Mouse (Mus musculus): Measurements from ENCODE around the gene Mbd5.

DNA sequence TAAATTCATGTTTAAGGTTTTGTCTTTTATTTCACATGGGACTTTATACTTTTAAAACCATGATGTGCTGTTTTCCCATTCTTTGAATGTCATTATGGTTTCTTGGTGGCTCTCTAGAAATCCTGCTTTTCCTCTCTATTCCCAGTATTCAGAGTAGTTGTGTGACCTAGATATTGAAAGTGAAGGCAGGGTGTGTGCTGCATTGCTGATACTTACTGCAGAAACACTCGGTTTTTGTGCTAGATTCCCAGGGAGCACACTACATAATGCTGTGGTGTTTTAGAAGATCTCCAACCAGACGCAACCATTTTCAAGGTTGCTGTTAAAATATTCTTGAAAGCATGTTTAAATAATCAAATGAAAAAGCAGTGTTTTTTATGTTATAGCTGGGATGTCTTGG is 241.7 kb downstream of the Mbd5 start:
- TF ChIP-seq POLR2A (IDR thresholded peaks at IDR 0.05; ENCODE audit: low read depth, low read length) = no peak
- TF ChIP-seq CTCF (IDR thresholded peaks at IDR 0.05; ENCODE audit: extremely low read depth, insufficient read depth, insufficient read length, insufficient replicate concordance) = no peak
